Mouse (Mus musculus) heart, embryonic 12.5 days (tissue): ENCODE results near the gene Cx3cl1. TPM values are rescaled to one million over a fixed set of nuclear protein-coding genes. Genes with fewer than 3 reads are reported as not detected.
A peak's percentile ranks its signal among the peaks of the same experiment; 100 is the strongest.

Source experiments
- ATAC-seq: fragments of 200-750 bp; cut with Nextera tagmentation; 2 replicates; pipeline ENCODE4 v1.8.0; 2017; ENCODE audit warnings: moderate TSS enrichment, moderate library complexity; ENCODE audit not compliant: insufficient number of reproducible peaks, low FRiP score
- H3K27ac ChIP-seq: fragments of 300-500 bp; sonication (generic); 2 replicates; pipeline ENCODE4 v1.5.1; 2016; ENCODE audit warnings: mild to moderate bottlenecking, moderate library complexity; ENCODE audit not compliant: poor library complexity, severe bottlenecking
- H3K27me3 ChIP-seq: fragments of 300-500 bp; sonication (generic); replicated peaks from 2 replicates; pipeline ENCODE4 v1.6.1; 2016; ENCODE audit warnings: mild to moderate bottlenecking, moderate library complexity
- H3K36me3 ChIP-seq: fragments of 300-500 bp; sonication (generic); 2 replicates; pipeline ENCODE4 v1.6.1; 2016; ENCODE audit warnings: mild to moderate bottlenecking, moderate library complexity
- H3K4me1 ChIP-seq: fragments of 300-500 bp; sonication (generic); replicated peaks from 2 replicates; pipeline ENCODE4 v1.6.1; 2016; ENCODE audit warnings: mild to moderate bottlenecking
- H3K4me2 ChIP-seq: fragments of 300-500 bp; sonication (generic); 2 replicates; pipeline ENCODE4 v1.6.1; 2016; ENCODE audit warnings: mild to moderate bottlenecking, moderate library complexity
- H3K4me3 ChIP-seq: fragments of 300-500 bp; sonication (generic); 2 replicates; pipeline ENCODE4 v1.5.1; 2016; ENCODE audit warnings: mild to moderate bottlenecking
- H3K9ac ChIP-seq: fragments of 300-500 bp; sonication (generic); 2 replicates; pipeline ENCODE4 v1.6.1; 2016; ENCODE audit warnings: mild to moderate bottlenecking, moderate library complexity
- H3K9me3 ChIP-seq: fragments of 300-500 bp; sonication (generic); replicated peaks from 2 replicates; pipeline ENCODE4 v1.6.1; 2016; ENCODE audit warnings: mild to moderate bottlenecking, moderate library complexity
- WGBS: fragments of 180-500 bp; shearing (Covaris S2); methylation state at CpG from one replicate; pipeline ENCODE4 v1.1.7; 2016; 5-methylcytosine and 5-hydroxymethylcytosine counted together
- polyA plus RNA-seq: library from polyadenylated mRNA; unstranded; fragments of >200 nt; fragmentation: Nextera tagmentation; extraction: Ambion mirVana; gene quantifications from 2 replicates; pipeline ENCODE4 v1.2.1, GENCODE M21; 2016

Gene Cx3cl1
- polyA plus RNA-seq, 1 experiment from 2014 or later = 13.1 TPM

DNA sequence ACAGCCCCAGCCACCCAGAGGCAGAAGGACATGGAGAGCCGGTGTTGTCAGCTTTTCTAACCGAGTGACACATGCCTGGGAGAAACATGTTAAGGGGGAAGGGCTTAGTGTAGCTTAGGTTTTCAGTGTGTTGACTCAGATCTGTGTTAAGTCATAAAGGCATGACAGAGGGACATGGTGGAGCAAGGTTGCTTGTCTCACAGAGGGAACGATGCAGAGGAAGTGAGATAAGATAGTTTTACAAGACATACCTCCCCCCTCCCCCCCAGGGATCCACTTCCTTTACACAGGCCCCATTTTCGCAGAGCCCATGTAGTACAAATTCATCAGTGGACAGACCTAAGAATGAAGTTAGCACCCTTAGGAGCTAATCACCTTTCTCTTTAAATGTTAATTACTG lies 30.6 kb downstream of the Cx3cl1 start:
- H3K4me2 ChIP-seq = no peak overlapping the region
- no peak overlapping the region for H3K4me3 ChIP-seq
- no peak overlapping the region for H3K27ac ChIP-seq
- peaks cover 39% of the 10 kb centered on the region for H3K4me1 ChIP-seq
- no peak overlapping the region for H3K9ac ChIP-seq
- no peak for ATAC-seq
- no peaks in the 10 kb centered on the region for H3K9me3 ChIP-seq
- no peaks in the 10 kb centered on the region for H3K36me3 ChIP-seq
- 37% methylated on average over 4 of the region's 4 CpGs for WGBS
- peaks cover 22% of the 10 kb centered on the region for H3K27me3 ChIP-seq

DNA sequence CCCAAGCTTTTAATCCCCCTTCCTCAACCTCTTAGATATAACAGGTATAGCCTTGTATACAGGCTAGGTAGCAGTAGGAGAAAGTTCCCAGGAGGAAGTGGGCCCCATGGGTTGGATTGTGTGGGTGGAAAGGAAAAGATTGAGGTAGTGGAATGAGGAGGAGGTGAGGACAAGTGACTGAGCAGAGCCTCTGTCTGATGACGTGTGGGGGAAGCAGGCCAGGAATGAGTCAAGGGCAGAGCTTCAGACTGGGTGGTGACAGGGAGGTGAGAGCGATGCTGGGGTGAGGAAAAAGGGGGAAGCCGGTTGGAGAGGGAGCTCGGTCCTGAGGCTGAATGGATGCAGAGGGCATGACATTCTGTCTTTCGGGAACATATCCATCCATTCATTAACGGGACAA lies 31.7 kb downstream of the Cx3cl1 start:
- Histone ChIP-seq H3K4me1 (peaks cover 44% of the 10 kb centered on the region), H3K36me3 (no peaks in the 10 kb centered on the region), H3K9me3 (no peaks in the 10 kb centered on the region), H3K9ac (no peak overlapping the region), H3K4me3 (no peak overlapping the region), H3K27me3 (peaks cover 30% of the 10 kb centered on the region), H3K4me2 (no peak overlapping the region), H3K27ac (no peak overlapping the region)
- 26% methylated on average over 6 of the region's 6 CpGs for WGBS
- ATAC-seq = no peak

DNA sequence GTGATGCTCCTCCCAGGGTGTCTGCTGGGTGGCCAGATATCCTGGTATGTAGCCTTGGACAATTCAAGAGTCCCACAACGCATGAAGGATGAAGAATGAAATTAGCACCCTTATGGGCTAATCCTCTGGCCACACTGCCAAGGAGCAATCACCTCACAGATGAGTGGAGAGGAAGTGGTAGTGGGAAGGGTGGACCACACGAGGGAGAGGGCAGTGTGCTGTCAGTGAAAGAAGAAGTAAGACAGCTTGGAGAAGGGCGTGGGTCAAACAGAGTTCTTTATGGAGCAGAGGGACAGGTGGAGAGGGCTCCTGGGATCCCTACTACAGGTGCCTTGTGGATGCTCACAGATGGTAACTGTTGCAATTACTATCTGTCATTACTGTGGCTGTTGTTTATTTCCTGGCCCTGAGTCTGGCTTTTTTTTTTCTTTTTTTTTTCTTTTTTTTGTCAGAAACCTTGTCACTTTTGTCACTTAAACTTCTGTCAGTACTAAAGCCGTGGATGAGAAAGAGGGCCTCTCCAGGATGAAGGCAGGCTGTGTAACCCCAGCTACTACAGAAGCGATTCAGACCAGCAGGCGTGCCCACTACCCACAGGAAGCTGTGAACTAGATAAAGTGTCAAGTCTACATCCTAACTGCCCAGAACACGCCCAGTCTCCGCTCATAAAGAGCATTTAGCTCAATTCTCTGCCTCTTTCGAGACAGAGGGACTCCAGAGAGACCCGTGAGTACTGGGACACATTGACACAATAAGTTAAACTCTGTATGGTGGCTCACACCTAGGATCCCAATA lies 32.9 kb downstream of the Cx3cl1 start:
- 54% methylated on average over 10 of the region's 10 CpGs for WGBS
- H3K27ac ChIP-seq = no peak overlapping the region
- no peak overlapping the region for H3K4me3 ChIP-seq
- ATAC-seq = no peak
- H3K36me3 ChIP-seq = no peaks in the 10 kb centered on the region
- no peak overlapping the region for H3K9ac ChIP-seq
- H3K4me1 ChIP-seq = peaks cover 44% of the 10 kb centered on the region
- H3K9me3 ChIP-seq = no peaks in the 10 kb centered on the region
- no peak overlapping the region for H3K4me2 ChIP-seq
- peaks cover 30% of the 10 kb centered on the region for H3K27me3 ChIP-seq

DNA sequence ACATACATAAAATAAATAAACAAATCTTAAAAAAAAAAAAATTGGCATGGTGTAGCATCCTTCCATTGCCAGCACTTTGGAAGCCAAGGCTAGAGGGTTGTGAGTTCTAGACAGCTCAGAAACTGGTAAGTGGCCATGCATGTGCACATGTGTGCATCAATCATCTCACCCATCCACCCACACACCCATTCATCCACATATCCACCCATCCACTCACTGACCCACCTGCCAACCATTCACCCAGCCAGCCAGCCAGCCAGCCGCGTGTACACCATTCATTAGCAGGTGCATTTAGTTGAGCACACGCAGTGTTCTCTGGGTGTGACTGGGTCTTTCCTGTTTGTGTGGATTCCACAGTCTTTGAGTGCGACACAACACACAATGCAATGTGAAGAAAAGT lies 34.0 kb downstream of the Cx3cl1 start:
- Histone ChIP-seq H3K4me2 (no peak overlapping the region), H3K27me3 (peaks cover 33% of the 10 kb centered on the region)
- WGBS = 77% methylated on average over 4 of the region's 4 CpGs

DNA sequence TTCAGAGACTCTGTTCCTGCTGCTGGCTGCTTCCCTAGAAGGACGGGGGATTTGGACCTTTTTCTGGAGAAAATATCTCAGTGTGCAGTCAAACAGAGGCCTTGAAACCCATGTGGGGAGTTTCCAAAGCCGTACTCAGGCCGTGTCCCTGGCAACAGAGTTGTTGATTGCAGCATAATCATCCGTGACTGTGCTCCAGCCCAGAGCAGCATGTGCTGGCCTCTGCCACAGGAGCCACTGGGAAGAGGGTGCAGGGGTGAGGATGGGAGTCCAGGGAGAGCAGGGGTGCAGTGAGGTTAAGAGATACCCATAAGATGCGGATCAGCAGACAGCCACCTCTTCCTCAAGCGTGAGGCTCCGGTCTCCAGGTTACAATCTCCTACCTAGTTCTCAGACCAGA lies 35.7 kb downstream of the Cx3cl1 start:
- Histone ChIP-seq H3K9ac (no peak overlapping the region), H3K36me3 (no peaks in the 10 kb centered on the region), H3K4me2 (no peak overlapping the region), H3K4me3 (no peak overlapping the region), H3K9me3 (no peaks in the 10 kb centered on the region), H3K4me1 (peaks cover 31% of the 10 kb centered on the region), H3K27ac (no peak overlapping the region), H3K27me3 (peaks cover 29% of the 10 kb centered on the region)
- 67% methylated on average over 7 of the region's 7 CpGs for WGBS
- ATAC-seq = no peak

More for the DNA sequence above, 34.0 kb downstream of the Cx3cl1 start:
- H3K4me1 ChIP-seq = peaks cover 41% of the 10 kb centered on the region
- H3K27ac ChIP-seq = no peak overlapping the region
- H3K4me3 ChIP-seq = no peak overlapping the region
- no peaks in the 10 kb centered on the region for H3K9me3 ChIP-seq
- H3K36me3 ChIP-seq = no peaks in the 10 kb centered on the region
- no peak overlapping the region for H3K9ac ChIP-seq
- ATAC-seq = no peak

DNA sequence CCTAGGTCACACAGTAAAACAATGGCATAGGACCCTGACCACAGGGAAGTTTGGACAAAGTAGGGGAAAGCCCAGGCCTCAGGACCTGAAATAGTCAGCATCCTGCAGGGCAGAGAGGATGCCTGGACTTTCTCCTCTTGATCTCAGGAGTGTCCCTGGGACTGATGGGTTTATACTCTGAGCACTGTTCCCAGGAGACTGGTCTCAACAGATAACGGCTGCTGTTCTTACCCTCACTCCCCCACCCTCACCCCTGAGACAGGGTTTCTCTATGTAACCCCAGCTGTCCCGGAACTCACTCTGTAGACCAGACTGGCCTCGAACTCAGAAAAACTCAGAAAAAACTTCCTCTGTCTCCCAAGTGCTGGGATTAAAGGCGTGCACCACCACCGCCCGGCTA lies 36.6 kb downstream of the Cx3cl1 start:
- no peak overlapping the region for H3K9ac ChIP-seq
- H3K36me3 ChIP-seq = no peaks in the 10 kb centered on the region
- 71% methylated on average over 6 of the region's 6 CpGs for WGBS

DNA sequence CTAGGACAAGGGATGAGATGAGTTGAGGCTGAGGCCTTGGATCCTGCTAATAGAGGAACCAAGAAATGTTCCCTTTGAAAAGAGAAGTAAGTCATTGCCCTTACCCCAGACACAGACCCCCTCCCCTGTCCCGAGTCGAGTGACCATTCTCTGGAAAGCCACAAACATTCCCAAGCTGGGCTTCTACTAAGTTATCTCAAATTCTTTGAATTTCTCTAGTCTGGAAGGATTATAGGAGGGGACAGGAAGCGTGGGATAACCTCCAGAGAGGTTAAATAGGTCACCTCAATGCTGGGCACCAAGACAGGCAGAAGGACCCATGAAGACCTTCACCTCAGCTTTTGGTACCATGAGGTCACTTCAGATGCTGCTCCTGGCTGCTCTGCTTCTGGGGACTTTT lies 38.3 kb downstream of the Cx3cl1 start, which contains the start of gene Ccl17:
Gene Ccl17 (plus strand): TSS at position 301 of the 400 bp plus-strand sequence.
- no peak for ATAC-seq
- no peaks in the 10 kb centered on the region for H3K36me3 ChIP-seq
- H3K27ac ChIP-seq = no peak within 1 kb of the TSS
- no peak within 1 kb of the TSS for H3K4me3 ChIP-seq
- 15% methylated on average over 3 of the region's 3 CpGs for WGBS
- no peaks in the 10 kb centered on the region for H3K9me3 ChIP-seq
- H3K9ac ChIP-seq = no peak within 1 kb of the TSS
- H3K4me1 ChIP-seq = peaks cover 9% of the 10 kb centered on the region; the same call in 1 of the 2 replicates
- H3K27me3 ChIP-seq = peaks cover 29% of the 10 kb centered on the region
- no peak within 1 kb of the TSS for H3K4me2 ChIP-seq

More for the DNA sequence above, 36.6 kb downstream of the Cx3cl1 start:
- peaks cover 22% of the 10 kb centered on the region for H3K4me1 ChIP-seq
- H3K4me2 ChIP-seq = no peak overlapping the region
- no peak overlapping the region for H3K27ac ChIP-seq
- ATAC-seq = no peak
- H3K9me3 ChIP-seq = no peaks in the 10 kb centered on the region
- peaks cover 29% of the 10 kb centered on the region for H3K27me3 ChIP-seq
- H3K4me3 ChIP-seq = no peak overlapping the region

DNA sequence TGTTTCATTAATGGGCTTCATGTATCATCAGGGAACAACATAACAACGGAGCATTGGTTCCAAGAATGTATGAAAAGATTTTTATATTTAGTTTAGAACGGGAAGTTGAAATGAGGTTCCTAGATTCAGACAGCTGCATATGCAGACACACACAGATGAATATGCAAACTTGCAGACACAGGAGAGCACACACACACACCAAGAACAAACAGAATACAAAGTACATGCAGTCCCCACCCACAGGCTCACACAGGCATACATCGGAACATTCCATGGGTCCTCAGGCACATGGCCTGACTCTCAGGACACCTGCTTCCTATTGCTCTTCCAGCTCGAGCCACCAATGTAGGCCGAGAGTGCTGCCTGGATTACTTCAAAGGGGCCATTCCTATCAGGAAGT lies 39.0 kb downstream of the Cx3cl1 start:
- no peak for ATAC-seq

DNA sequence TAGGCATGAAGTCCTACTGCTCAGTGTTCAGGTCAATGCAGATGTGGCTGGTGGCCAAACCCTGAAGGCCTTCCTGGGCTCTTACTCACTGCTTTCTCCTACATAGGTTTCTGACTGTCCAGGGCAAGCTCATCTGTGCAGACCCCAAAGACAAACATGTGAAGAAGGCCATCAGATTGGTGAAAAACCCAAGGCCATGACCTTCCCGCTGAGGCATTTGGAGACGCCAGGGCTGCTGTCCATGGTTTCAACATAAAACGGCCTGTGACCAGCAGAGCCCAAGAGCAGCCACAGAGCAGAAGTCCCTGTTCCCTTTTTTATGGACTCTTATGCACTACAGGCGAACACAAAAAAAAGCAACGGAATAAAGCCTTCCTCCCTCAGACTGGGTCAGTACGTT lies 39.8 kb downstream of the Cx3cl1 start:
- Histone ChIP-seq H3K9me3 (no peaks in the 10 kb centered on the region), H3K27me3 (peaks cover 21% of the 10 kb centered on the region), H3K4me2 (no peak overlapping the region), H3K27ac (no peak overlapping the region), H3K9ac (no peak overlapping the region), H3K36me3 (no peaks in the 10 kb centered on the region), H3K4me3 (no peak overlapping the region), H3K4me1 (peaks cover 9% of the 10 kb centered on the region; the same call in 1 of the 2 replicates)
- 65% methylated on average over 6 of the region's 6 CpGs for WGBS
- ATAC-seq = no peak

More for the DNA sequence above, 39.0 kb downstream of the Cx3cl1 start:
- Histone ChIP-seq H3K4me3 (no peak overlapping the region), H3K9me3 (no peaks in the 10 kb centered on the region), H3K27ac (no peak overlapping the region), H3K27me3 (peaks cover 27% of the 10 kb centered on the region), H3K36me3 (no peaks in the 10 kb centered on the region), H3K4me2 (no peak overlapping the region), H3K4me1 (peaks cover 9% of the 10 kb centered on the region; the same call in 1 of the 2 replicates), H3K9ac (no peak overlapping the region)
- 76% methylated on average over 5 of the region's 5 CpGs for WGBS

DNA sequence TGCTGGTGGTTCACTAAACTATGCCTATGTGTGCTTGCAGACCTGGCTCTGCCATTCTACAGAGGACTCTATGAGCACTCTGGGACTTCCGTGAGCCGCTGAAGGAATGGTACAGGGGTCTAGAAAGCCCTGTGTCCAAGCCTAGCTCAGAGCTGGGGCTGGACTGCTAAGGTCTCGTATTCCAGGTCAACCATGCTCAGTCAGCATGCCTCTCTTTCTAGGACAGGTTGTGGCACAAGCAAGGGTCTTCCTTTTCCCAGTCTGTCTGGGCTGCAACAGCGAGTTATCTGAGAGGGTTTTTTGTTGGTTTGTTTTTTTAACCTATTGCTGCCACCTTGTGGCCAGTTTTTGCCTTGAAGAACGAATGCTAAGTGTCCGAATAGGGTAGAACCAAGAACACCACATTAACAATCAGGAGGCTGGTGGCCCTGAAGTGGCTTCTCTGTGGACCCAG lies 40.9 kb downstream of the Cx3cl1 start:
- Histone ChIP-seq H3K4me3 (no peak overlapping the region), H3K27me3 (0 out of 2 replicates have a peak, but pooled peaks cover 12% of the 10 kb centered on the region), H3K27ac (no peak overlapping the region), H3K9ac (no peak overlapping the region), H3K4me1 (peaks cover 3% of the 10 kb centered on the region; the same call in 1 of the 2 replicates), H3K9me3 (no peaks in the 10 kb centered on the region), H3K4me2 (no peak overlapping the region), H3K36me3 (no peaks in the 10 kb centered on the region)
- WGBS = 28% methylated on average over 6 of the region's 6 CpGs
- ATAC-seq = peak; percentile 29; the same call in 1 of the 2 replicates

DNA sequence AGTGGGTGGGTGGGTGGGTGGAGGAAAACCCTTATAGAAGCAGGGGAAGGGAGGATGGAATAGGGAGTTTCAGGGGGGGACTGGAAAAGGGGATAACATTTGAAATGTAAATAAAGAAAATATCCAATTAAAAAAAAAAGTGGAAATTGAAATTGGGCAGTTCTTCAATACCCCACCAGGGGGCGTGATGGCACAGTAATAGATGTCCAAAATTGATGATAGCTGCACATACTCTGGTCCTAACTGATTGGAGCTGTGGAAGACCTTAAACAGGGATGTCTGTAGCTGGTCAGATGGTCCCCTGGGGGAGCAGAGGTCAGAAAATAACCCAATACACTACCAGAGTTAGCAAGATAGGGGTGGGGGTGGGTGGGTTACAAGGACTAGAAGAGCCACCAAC lies 42.7 kb downstream of the Cx3cl1 start:
- Histone ChIP-seq H3K27me3 (0 out of 2 replicates have a peak, but pooled peaks cover 7% of the 10 kb centered on the region), H3K4me3 (no peak overlapping the region), H3K9ac (no peak overlapping the region; the same call in 1 of the 2 replicates), H3K4me2 (no peak overlapping the region), H3K9me3 (no peaks in the 10 kb centered on the region), H3K4me1 (no peaks in the 10 kb centered on the region), H3K27ac (no peak overlapping the region), H3K36me3 (no peaks in the 10 kb centered on the region)
- WGBS = 0% methylated on average over 1 of the region's 1 CpGs
- ATAC-seq = no peak
